Mouse (Mus musculus): ENCODE results near the gene Nat8f6. TPM values are rescaled to one million over a fixed set of nuclear protein-coding genes. Genes with fewer than 3 reads are reported as not detected.
"Not testable (repeated sequence)": the region's sequence is repeated elsewhere in the genome, so short reads cannot be mapped to it uniquely, and the experiment has no call there.

Gene Nat8f6
- not detected for total RNA-seq (2021)

GRCm38 (mm10) chr6:85820837-85821236, at the start of gene Nat8f6, which contains the start of gene Nat8f5:
TSS of gene Nat8f6 (minus strand) at chr6:85820954.
TSS of gene Nat8f5 (minus strand) at chr6:85820972.
- DNase-seq = no peak

- not testable (repeated sequence) for DNase-seq
Measured at GRCm38 (mm10) chr6:85869006-85869405, 48.3 kb upstream of the Nat8f6 start, which contains the start of gene Nat8f2. TSS of gene Nat8f2 (minus strand) at chr6:85869158.

- no peak for DNase-seq
Measured at GRCm38 (mm10) chr6:85867726-85868690, 47.3 kb upstream of the Nat8f6 start.

GRCm38 (mm10) chr6:85866995-85867394, 46.2 kb upstream of the Nat8f6 start:
- not testable (repeated sequence) for DNase-seq

GRCm38 (mm10) chr6:85866166-85866565, 45.4 kb upstream of the Nat8f6 start:
- not testable (repeated sequence) for DNase-seq

GRCm38 (mm10) chr6:85864900-85865639, 44.3 kb upstream of the Nat8f6 start:
- not testable (repeated sequence) for DNase-seq

- no peak for DNase-seq
Measured at GRCm38 (mm10) chr6:85863840-85864239, 43.1 kb upstream of the Nat8f6 start.

GRCm38 (mm10) chr6:85863136-85863535, 42.4 kb upstream of the Nat8f6 start:
- DNase-seq = no peak

- DNase-seq = no peak
Measured at GRCm38 (mm10) chr6:85862565-85862964, 41.8 kb upstream of the Nat8f6 start.

- DNase-seq = no peak
Measured at GRCm38 (mm10) chr6:85861247-85861646, 40.5 kb upstream of the Nat8f6 start.

GRCm38 (mm10) chr6:85856194-85856678, 35.5 kb upstream of the Nat8f6 start:
- peak; percentile 56 for DNase-seq

- no peak for DNase-seq
Measured at GRCm38 (mm10) chr6:85853481-85853880, 32.7 kb upstream of the Nat8f6 start.

GRCm38 (mm10) chr6:85851062-85851773, 30.5 kb upstream of the Nat8f6 start:
- DNase-seq = no peak

GRCm38 (mm10) chr6:85849240-85849639, 28.5 kb upstream of the Nat8f6 start:
- no peak for DNase-seq

GRCm38 (mm10) chr6:85848140-85848539, 27.4 kb upstream of the Nat8f6 start:
- DNase-seq = no peak

GRCm38 (mm10) chr6:85846921-85847320, 26.2 kb upstream of the Nat8f6 start:
- no peak for DNase-seq

- DNase-seq = not testable (repeated sequence)
Measured at GRCm38 (mm10) chr6:85843677-85844458, 23.1 kb upstream of the Nat8f6 start.

- no peak for DNase-seq
Measured at GRCm38 (mm10) chr6:85839982-85840381, 19.2 kb upstream of the Nat8f6 start.

GRCm38 (mm10) chr6:85838674-85839073, 17.9 kb upstream of the Nat8f6 start:
- no peak for DNase-seq

- DNase-seq = peak; percentile 35
Measured at GRCm38 (mm10) chr6:85837307-85837706, 16.6 kb upstream of the Nat8f6 start.

GRCm38 (mm10) chr6:85836827-85837226, 16.1 kb upstream of the Nat8f6 start:
- DNase-seq = peak; percentile 76
